10 mouse cellular contexts compared by ENCODE assay signal in the genomic region with DNA sequence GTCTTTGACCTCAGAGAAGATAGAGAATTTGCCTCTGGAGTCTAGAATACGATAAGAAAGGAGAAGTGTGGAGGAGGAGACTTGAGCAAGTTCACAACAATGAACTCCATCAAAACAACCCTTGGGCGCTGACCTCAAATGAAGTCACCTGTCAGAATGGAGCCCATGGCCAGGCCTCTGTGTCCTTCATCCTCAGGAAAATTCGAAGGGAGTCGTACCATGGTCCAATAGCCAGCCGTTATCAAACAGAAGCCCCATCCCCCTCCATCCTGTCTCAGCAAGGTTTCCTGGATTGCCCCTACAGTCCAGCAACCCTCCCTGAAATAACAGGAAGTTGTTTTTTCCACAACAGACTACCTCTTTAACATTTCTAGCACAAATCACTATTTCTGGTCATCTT.
DNase-seq lines count a peak whose midpoint lies in the region; ATAC-seq and TF ChIP-seq lines count a peak whose summit lies in the region.
"Had no signal": no experiment of that assay in that cellular context is flagged by ENCODE, and none has a peak within 500 bp of the region (broad histone marks: within the 10 kb centered on the region; RNA-seq: fewer than 3 reads in every experiment).

No protein-coding gene starts in this region.

- TF ChIP-seq POLR2A in spleen, adult 2 months (IDR thresholded peaks at IDR 0.05; ENCODE audit: low read depth, low read length) = no peak

- no peak overlapping the region for H3K4me2 ChIP-seq in midbrain, postnatal 0 days (ENCODE audit: low read depth, low read length, poor library complexity, severe bottlenecking)
- H3K4me2 ChIP-seq: midbrain, embryonic 11.5 days had no signal

- no peak overlapping the region for H3K4me3 ChIP-seq in spleen, adult 2 months (ENCODE audit: extremely low read depth, insufficient read depth, insufficient read length)
- H3K4me3 ChIP-seq in midbrain, postnatal 0 days (ENCODE audit: low read depth, low read length) = no peak overlapping the region

- no peak for ATAC-seq in midbrain, postnatal 0 days (ENCODE audit: low FRiP score)

- peak overlapping the region; percentile 57; the same call in 1 of the 2 replicates for H3K27ac ChIP-seq in spleen, adult 2 months (ENCODE audit: insufficient read depth, low read length)
- H3K27ac ChIP-seq in midbrain, postnatal 0 days (ENCODE audit: low read depth, low read length) = no peak overlapping the region

- no peaks in the 10 kb centered on the region for H3K27me3 ChIP-seq in spleen, adult 2 months (ENCODE audit: control insufficient read depth, insufficient read depth, low read length)
- no peaks in the 10 kb centered on the region for H3K27me3 ChIP-seq in midbrain, postnatal 0 days (ENCODE audit: insufficient read depth, low read length)

- H3K9me3 ChIP-seq in midbrain, postnatal 0 days (ENCODE audit: low read length) = no peaks in the 10 kb centered on the region

- DNase-seq in heart, adult 8-10 months (ENCODE audit: low spot score) = peak; percentile 61
- no peak for DNase-seq in heart, postnatal 36 days
- DNase-seq in spleen, adult 2 months (ENCODE audit: low read depth in 1 of 2, low spot score in 2 of 2) = no peak
- no peak for DNase-seq in spleen, postnatal 14 days (ENCODE audit: low spot score in 2 of 2)
- peak; percentile 42 to 43 for DNase-seq in heart, postnatal 10 days
- DNase-seq in thymus, postnatal 36 days = peak; percentile 19 to 30
- DNase-seq in midbrain, postnatal 0 days (ENCODE audit: low spot score) = no peak
- DNase-seq in right cerebral cortex, adult 18-20 months = no peak
- DNase-seq: spleen, adult 18-20 months had no signal

- no peak overlapping the region for H3K9ac ChIP-seq in midbrain, postnatal 0 days (replicated peaks; ENCODE audit: low read length, poor library complexity, severe bottlenecking)

- TF ChIP-seq CTCF in spleen, adult 2 months (IDR thresholded peaks at IDR 0.05; ENCODE audit: extremely low read depth, insufficient read depth, insufficient read length, insufficient replicate concordance) = no peak
- TF ChIP-seq CTCF in midbrain, postnatal 0 days (IDR thresholded peaks at IDR 0.05) = no peak

- no peaks in the 10 kb centered on the region for H3K36me3 ChIP-seq in spleen, adult 2 months (ENCODE audit: control insufficient read depth, insufficient read depth, low read length)
- no peaks in the 10 kb centered on the region for H3K36me3 ChIP-seq in midbrain, postnatal 0 days (ENCODE audit: insufficient read depth, low read length)

- H3K4me1 ChIP-seq in spleen, adult 2 months (ENCODE audit: control insufficient read depth, insufficient read depth, insufficient read length) = peaks cover 46% of the 10 kb centered on the region
- 0 out of 2 replicates have a peak, but pooled peaks cover 3% of the 10 kb centered on the region for H3K4me1 ChIP-seq in midbrain, postnatal 0 days (ENCODE audit: insufficient read depth, low read length)

- WGBS in spleen, adult 2 months = 18% methylated on average over 5 of the region's 5 CpGs
- WGBS in midbrain, postnatal 0 days = 82% methylated on average over 5 of the region's 5 CpGs

- intact Hi-C loops in heart, postnatal 36 days (cut with DNase I) = no loop called here
- intact Hi-C loops in heart, postnatal 10 days (cut with DNase I) = no loop called here

Comparison
In these comparisons a context has a peak if more than half of its experiments do, and no peak if none do; other contexts are left out.
1. DNase-seq: peak in heart, adult 8-10 months (single experiment), heart, postnatal 10 days (2 of 2) and thymus, postnatal 36 days (2 of 2); none in heart, postnatal 36 days (0 of 2), spleen, adult 2 months (0 of 2), spleen, postnatal 14 days (0 of 2), midbrain, postnatal 0 days (single experiment) and right cerebral cortex, adult 18-20 months (single experiment).